Mouse (Mus musculus) embryonic facial prominence, embryonic 13.5 days (tissue): ENCODE data around the gene Lima1. TPM values are rescaled to one million over a fixed set of nuclear protein-coding genes. Genes with fewer than 3 reads are reported as not detected.
A peak's percentile ranks its signal among the peaks of the same experiment; 100 is the strongest.

Source experiments
- ATAC-seq: fragments of 200-750 bp; cut with Nextera tagmentation; 2 replicates; pipeline ENCODE4 v1.8.0; 2017; ENCODE audit warnings: low read depth; ENCODE audit not compliant: insufficient number of reproducible peaks, insufficient read depth, low FRiP score, low TSS enrichment
- H3K27ac ChIP-seq: fragments of 300-500 bp; sonication (generic); 2 replicates; pipeline ENCODE4 v1.5.1; 2015; ENCODE audit warnings: moderate library complexity, mild to moderate bottlenecking, inconsistent platforms
- H3K27me3 ChIP-seq: fragments of 300-500 bp; sonication (generic); 2 replicates; pipeline ENCODE4 v1.6.1; 2015; ENCODE audit warnings: mild to moderate bottlenecking, inconsistent platforms
- H3K36me3 ChIP-seq: fragments of 300-500 bp; sonication (generic); 2 replicates; pipeline ENCODE4 v1.6.1; 2015; ENCODE audit warnings: mild to moderate bottlenecking, inconsistent platforms
- H3K4me1 ChIP-seq: fragments of 300-500 bp; sonication (generic); 2 replicates; pipeline ENCODE4 v1.6.1; 2015; ENCODE audit warnings: inconsistent platforms
- H3K4me2 ChIP-seq: fragments of 300-500 bp; sonication (generic); 2 replicates; pipeline ENCODE4 v1.6.1; 2015; ENCODE audit warnings: moderate library complexity, mild to moderate bottlenecking, inconsistent platforms
- H3K4me3 ChIP-seq: fragments of 300-500 bp; sonication (generic); 2 replicates; pipeline ENCODE4 v1.5.1; 2015; ENCODE audit warnings: mild to moderate bottlenecking, inconsistent platforms
- H3K9ac ChIP-seq: fragments of 300-500 bp; sonication (generic); 2 replicates; pipeline ENCODE4 v1.6.1; 2015; ENCODE audit warnings: mild to moderate bottlenecking, inconsistent platforms
- H3K9me3 ChIP-seq: fragments of 300-500 bp; sonication (generic); 2 replicates; pipeline ENCODE4 v1.6.1; 2016; ENCODE audit warnings: inconsistent platforms
- WGBS: fragments of 180-500 bp; shearing (Covaris S2); methylation state at CpG from one replicate; pipeline ENCODE4 v1.1.7; 2015; ENCODE audit warnings: mixed read lengths; 5-methylcytosine and 5-hydroxymethylcytosine counted together
- polyA plus RNA-seq: library from polyadenylated mRNA; unstranded; fragments of >200 nt; fragmentation: Nextera tagmentation; extraction: Ambion mirVana; gene quantifications from 2 replicates; pipeline ENCODE4 v1.2.1, GENCODE M21; 2015

Lima1 gene
- polyA plus RNA-seq, 1 experiment from 2014 or later = 98.4 TPM

GRCm38 (mm10) chr15:99771004-99771500 lies 104.2 kb downstream of the Lima1 start:
- H3K9ac ChIP-seq = peak overlapping the region; percentile 90
- H3K4me3 ChIP-seq = peak overlapping the region; percentile 78
- no peaks in the 10 kb centered on the region for H3K9me3 ChIP-seq
- 18% methylated on average over 5 of the region's 5 CpGs for WGBS
- peaks cover 16% of the 10 kb centered on the region for H3K4me1 ChIP-seq
- no peak for ATAC-seq
- H3K4me2 ChIP-seq = peak overlapping the region; percentile 83
- H3K36me3 ChIP-seq = 0 out of 2 replicates have a peak, but pooled peaks cover 4% of the 10 kb centered on the region
- no peaks in the 10 kb centered on the region for H3K27me3 ChIP-seq
- no peak overlapping the region for H3K27ac ChIP-seq

GRCm38 (mm10) chr15:99768761-99769160 lies 106.5 kb downstream of the Lima1 start:
- Histone ChIP-seq H3K4me1 (peaks cover 16% of the 10 kb centered on the region), H3K27me3 (no peaks in the 10 kb centered on the region), H3K4me3 (no peak overlapping the region), H3K36me3 (peaks cover 6% of the 10 kb centered on the region; the same call in 1 of the 2 replicates), H3K9ac (no peak overlapping the region), H3K27ac (no peak overlapping the region), H3K4me2 (no peak overlapping the region), H3K9me3 (no peaks in the 10 kb centered on the region)
- no peak for ATAC-seq
- WGBS = 91% methylated on average over 1 of the region's 1 CpGs

- ATAC-seq = no peak
- Histone ChIP-seq H3K27ac (no peak overlapping the region), H3K4me1 (peaks cover 13% of the 10 kb centered on the region), H3K4me3 (no peak overlapping the region), H3K9ac (no peak overlapping the region), H3K36me3 (peaks cover 6% of the 10 kb centered on the region; the same call in 1 of the 2 replicates), H3K4me2 (no peak overlapping the region), H3K27me3 (no peaks in the 10 kb centered on the region), H3K9me3 (no peaks in the 10 kb centered on the region)
- 89% methylated on average over 4 of the region's 4 CpGs for WGBS
These were observed 107.8 kb downstream of the Lima1 start for GRCm38 (mm10) chr15:99767467-99767866.

GRCm38 (mm10) chr15:99754204-99754603 lies 121.1 kb downstream of the Lima1 start:
- 80% methylated on average over 3 of the region's 3 CpGs for WGBS
- H3K36me3 ChIP-seq = peaks cover 15% of the 10 kb centered on the region
- H3K4me3 ChIP-seq = no peak overlapping the region
- H3K4me2 ChIP-seq = no peak overlapping the region
- H3K4me1 ChIP-seq = peaks cover 6% of the 10 kb centered on the region
- no peaks in the 10 kb centered on the region for H3K27me3 ChIP-seq
- no peak for ATAC-seq
- H3K27ac ChIP-seq = no peak overlapping the region
- H3K9ac ChIP-seq = no peak overlapping the region
- no peaks in the 10 kb centered on the region for H3K9me3 ChIP-seq

- Histone ChIP-seq H3K4me1 (no peaks in the 10 kb centered on the region), H3K9ac (no peak overlapping the region), H3K27ac (no peak overlapping the region), H3K27me3 (no peaks in the 10 kb centered on the region), H3K36me3 (peaks cover 82% of the 10 kb centered on the region), H3K4me3 (no peak overlapping the region), H3K4me2 (no peak overlapping the region), H3K9me3 (no peaks in the 10 kb centered on the region)
- no peak for ATAC-seq
- WGBS = 94% methylated on average over 4 of the region's 4 CpGs
These were observed 135.0 kb downstream of the Lima1 start for GRCm38 (mm10) chr15:99740229-99740628.

- Histone ChIP-seq H3K27me3 (no peaks in the 10 kb centered on the region), H3K4me3 (no peak overlapping the region), H3K4me1 (no peaks in the 10 kb centered on the region), H3K4me2 (no peak overlapping the region), H3K27ac (no peak overlapping the region), H3K36me3 (peaks cover 90% of the 10 kb centered on the region), H3K9ac (no peak overlapping the region), H3K9me3 (no peaks in the 10 kb centered on the region)
- ATAC-seq = no peak
- WGBS = 89% methylated on average over 11 of the region's 11 CpGs
These were observed 138.6 kb downstream of the Lima1 start for GRCm38 (mm10) chr15:99736675-99737074.

GRCm38 (mm10) chr15:99735631-99736030 lies 139.6 kb downstream of the Lima1 start:
- no peaks in the 10 kb centered on the region for H3K4me1 ChIP-seq
- no peak overlapping the region for H3K4me3 ChIP-seq
- no peaks in the 10 kb centered on the region for H3K27me3 ChIP-seq
- no peak overlapping the region for H3K4me2 ChIP-seq
- H3K36me3 ChIP-seq = peaks cover 89% of the 10 kb centered on the region
- H3K27ac ChIP-seq = no peak overlapping the region
- H3K9ac ChIP-seq = no peak overlapping the region
- no peak for ATAC-seq
- H3K9me3 ChIP-seq = no peaks in the 10 kb centered on the region
- 93% methylated on average over 2 of the region's 2 CpGs for WGBS

- Histone ChIP-seq H3K9ac (no peak overlapping the region), H3K4me1 (no peaks in the 10 kb centered on the region), H3K4me2 (no peak overlapping the region), H3K27ac (no peak overlapping the region), H3K9me3 (0 out of 2 replicates have a peak, but pooled peaks cover 4% of the 10 kb centered on the region), H3K27me3 (no peaks in the 10 kb centered on the region), H3K4me3 (no peak overlapping the region), H3K36me3 (peaks cover 87% of the 10 kb centered on the region)
- ATAC-seq = no peak
- WGBS = 93% methylated on average over 5 of the region's 5 CpGs
These were observed 142.1 kb downstream of the Lima1 start for GRCm38 (mm10) chr15:99733186-99733585.

- no peak for ATAC-seq
- Histone ChIP-seq H3K4me1 (peaks cover under 1% of the 10 kb centered on the region), H3K9ac (no peak overlapping the region), H3K27me3 (no peaks in the 10 kb centered on the region), H3K4me2 (no peak overlapping the region), H3K9me3 (0 out of 2 replicates have a peak, but pooled peaks cover 4% of the 10 kb centered on the region), H3K27ac (no peak overlapping the region), H3K36me3 (peaks cover 81% of the 10 kb centered on the region), H3K4me3 (no peak overlapping the region)
- WGBS = 91% methylated on average over 3 of the region's 3 CpGs
These were observed 143.6 kb downstream of the Lima1 start for GRCm38 (mm10) chr15:99731678-99732077.

GRCm38 (mm10) chr15:99731167-99731566 lies 144.1 kb downstream of the Lima1 start:
- Histone ChIP-seq H3K4me3 (no peak overlapping the region), H3K9ac (no peak overlapping the region), H3K4me2 (no peak overlapping the region), H3K36me3 (peaks cover 75% of the 10 kb centered on the region), H3K27me3 (no peaks in the 10 kb centered on the region), H3K27ac (no peak overlapping the region), H3K9me3 (0 out of 2 replicates have a peak, but pooled peaks cover 4% of the 10 kb centered on the region), H3K4me1 (peaks cover 5% of the 10 kb centered on the region)
- no peak for ATAC-seq
- 95% methylated on average over 2 of the region's 2 CpGs for WGBS

- ATAC-seq = no peak
- no peaks in the 10 kb centered on the region for H3K27me3 ChIP-seq
- H3K9ac ChIP-seq = no peak overlapping the region
- H3K4me2 ChIP-seq = no peak overlapping the region
- no peak overlapping the region for H3K4me3 ChIP-seq
- H3K9me3 ChIP-seq = 0 out of 2 replicates have a peak, but pooled peaks cover 4% of the 10 kb centered on the region
- peaks cover 58% of the 10 kb centered on the region for H3K36me3 ChIP-seq
- H3K27ac ChIP-seq = no peak overlapping the region
- H3K4me1 ChIP-seq = peaks cover 12% of the 10 kb centered on the region
- WGBS = 95% methylated on average over 3 of the region's 4 CpGs
These were observed 146.0 kb downstream of the Lima1 start for GRCm38 (mm10) chr15:99729056-99729783.
